Mouse (Mus musculus): ENCODE measurements around the gene Schip1.

GRCm38 (mm10) chr3:68466643-68467042 lies 402.0 kb downstream of the Schip1 start:
- no peak for TF ChIP-seq POLR2A (IDR thresholded peaks at IDR 0.05; ENCODE audit: borderline replicate concordance, control insufficient read depth, low read depth, low read length)
- no peak for TF ChIP-seq CTCF (IDR thresholded peaks at IDR 0.05; ENCODE audit: control insufficient read depth, insufficient read depth, low read length)

Data from bone marrow, adult 2 months (tissue).